Mouse (Mus musculus) bone marrow, adult 2 months (tissue): ENCODE data around the gene Zic1.

ENCODE experiments used
- CTCF ChIP-seq: fragments of 200-500 bp; IDR thresholded peaks from 2 replicates; pipeline ENCODE4 v1.5.1; 2011; ENCODE audit warnings: low read length, control low read depth; ENCODE audit not compliant: control insufficient read depth, insufficient read depth
- POLR2A ChIP-seq: fragments of 200-500 bp; IDR thresholded peaks from 2 replicates; pipeline ENCODE4 v1.6.1; 2011; ENCODE audit warnings: low read depth, mild to moderate bottlenecking, control low read depth, low read length, borderline replicate concordance; ENCODE audit not compliant: control insufficient read depth

DNA sequence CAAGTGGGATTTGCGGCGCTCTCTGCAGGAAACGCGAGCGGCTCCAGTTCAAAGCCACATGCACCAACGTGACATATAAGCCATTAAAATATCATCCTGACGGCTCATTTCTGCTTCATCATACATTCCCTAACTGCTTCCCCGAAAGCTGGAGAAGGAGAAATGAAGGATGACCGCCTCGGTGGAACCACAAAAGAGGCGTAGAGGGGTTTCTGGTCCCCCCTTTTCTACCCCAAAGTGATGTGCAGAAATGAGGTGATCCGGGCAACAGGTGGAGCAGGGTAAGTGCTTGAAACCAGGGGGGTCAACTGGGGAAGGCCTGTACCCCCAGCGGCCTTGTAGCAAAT is 3.3 kb upstream of the Zic1 start:
- TF ChIP-seq CTCF (no peak), POLR2A (no peak)
